Mouse (Mus musculus): Measurements from ENCODE around the gene Nek11. TPM values are rescaled to one million over a fixed set of nuclear protein-coding genes. Genes with fewer than 3 reads are reported as not detected.
"Not testable (repeated sequence)": the region's sequence is repeated elsewhere in the genome, so short reads cannot be mapped to it uniquely, and the experiment has no call there.

The Nek11 gene
- polyA plus RNA-seq, 1 experiment from 2014 or later = 5.3 TPM

GRCm38 (mm10) chr9:105139204-105139603 lies 256.1 kb downstream of the Nek11 start:
- Histone ChIP-seq H3K36me3 (ENCODE audit: control insufficient read depth, insufficient read depth, low read length) (no peaks in the 10 kb centered on the region), H3K27me3 (ENCODE audit: control insufficient read depth, insufficient read depth, low read depth, low read length) (no peaks in the 10 kb centered on the region), H3K9me3 (replicated peaks; ENCODE audit: control insufficient read depth, low read length, poor library complexity, severe bottlenecking) (no peaks in the 10 kb centered on the region), H3K4me3 (ENCODE audit: low read depth, low read length) (no peak overlapping the region), H3K27ac (ENCODE audit: low read length) (no peak overlapping the region), H3K4me2 (ENCODE audit: low read length) (no peak overlapping the region), H3K4me1 (ENCODE audit: control insufficient read depth, insufficient read depth, low read length) (no peaks in the 10 kb centered on the region), H3K9ac (ENCODE audit: low read depth, low read length) (no peak overlapping the region)
- no peak for ATAC-seq
- 91% methylated on average over 6 of the region's 6 CpGs for WGBS

- Histone ChIP-seq H3K27ac (ENCODE audit: low read length) (no peak overlapping the region), H3K9me3 (replicated peaks; ENCODE audit: control insufficient read depth, low read length, poor library complexity, severe bottlenecking) (no peaks in the 10 kb centered on the region), H3K9ac (ENCODE audit: low read depth, low read length) (no peak overlapping the region), H3K27me3 (ENCODE audit: control insufficient read depth, insufficient read depth, low read depth, low read length) (no peaks in the 10 kb centered on the region), H3K4me2 (ENCODE audit: low read length) (no peak overlapping the region), H3K4me3 (ENCODE audit: low read depth, low read length) (no peak overlapping the region), H3K36me3 (ENCODE audit: control insufficient read depth, insufficient read depth, low read length) (no peaks in the 10 kb centered on the region), H3K4me1 (ENCODE audit: control insufficient read depth, insufficient read depth, low read length) (0 out of 2 replicates have a peak, but pooled peaks cover 3% of the 10 kb centered on the region)
- ATAC-seq = no peak
- 38% methylated on average over 1 of the region's 1 CpGs for WGBS
Measured at GRCm38 (mm10) chr9:105136404-105136803, 258.9 kb downstream of the Nek11 start.

- Histone ChIP-seq H3K4me3 (ENCODE audit: low read depth, low read length) (no peak overlapping the region), H3K9me3 (replicated peaks; ENCODE audit: control insufficient read depth, low read length, poor library complexity, severe bottlenecking) (no peaks in the 10 kb centered on the region), H3K4me1 (ENCODE audit: control insufficient read depth, insufficient read depth, low read length) (peaks cover 16% of the 10 kb centered on the region), H3K9ac (ENCODE audit: low read depth, low read length) (no peak overlapping the region), H3K27ac (ENCODE audit: low read length) (no peak overlapping the region), H3K36me3 (ENCODE audit: control insufficient read depth, insufficient read depth, low read length) (no peaks in the 10 kb centered on the region), H3K27me3 (ENCODE audit: control insufficient read depth, insufficient read depth, low read depth, low read length) (no peaks in the 10 kb centered on the region), H3K4me2 (ENCODE audit: low read length) (no peak overlapping the region)
- whole genome bisulfite sequencing = 88% methylated on average over 5 of the region's 5 CpGs
- ATAC-seq = no peak
Measured at GRCm38 (mm10) chr9:105134536-105134935, 260.8 kb downstream of the Nek11 start.

GRCm38 (mm10) chr9:105132002-105132367 lies 263.3 kb downstream of the Nek11 start:
- peak overlapping the region; percentile 89 for H3K27ac ChIP-seq (ENCODE audit: low read length)
- peak overlapping the region; percentile 65 for H3K4me2 ChIP-seq (ENCODE audit: low read length)
- H3K4me1 ChIP-seq (ENCODE audit: control insufficient read depth, insufficient read depth, low read length) = peaks cover 21% of the 10 kb centered on the region
- H3K27me3 ChIP-seq (ENCODE audit: control insufficient read depth, insufficient read depth, low read depth, low read length) = no peaks in the 10 kb centered on the region
- H3K36me3 ChIP-seq (ENCODE audit: control insufficient read depth, insufficient read depth, low read length) = no peaks in the 10 kb centered on the region
- H3K9me3 ChIP-seq (replicated peaks; ENCODE audit: control insufficient read depth, low read length, poor library complexity, severe bottlenecking) = no peaks in the 10 kb centered on the region
- 26% methylated on average over 5 of the region's 5 CpGs for WGBS
- peak overlapping the region; percentile 80 for H3K4me3 ChIP-seq (ENCODE audit: low read depth, low read length)
- peak; percentile 46 for ATAC-seq
- peak overlapping the region; percentile 87 for H3K9ac ChIP-seq (ENCODE audit: low read depth, low read length)

- peak within 1 kb of the TSS; percentile 89 for H3K27ac ChIP-seq (ENCODE audit: low read length)
- peak within 1 kb of the TSS; percentile 65 for H3K4me2 ChIP-seq (ENCODE audit: low read length)
- H3K36me3 ChIP-seq (ENCODE audit: control insufficient read depth, insufficient read depth, low read length) = no peaks in the 10 kb centered on the region
- peaks cover 21% of the 10 kb centered on the region for H3K4me1 ChIP-seq (ENCODE audit: control insufficient read depth, insufficient read depth, low read length)
- no peaks in the 10 kb centered on the region for H3K27me3 ChIP-seq (ENCODE audit: control insufficient read depth, insufficient read depth, low read depth, low read length)
- peak within 1 kb of the TSS; percentile 87 for H3K9ac ChIP-seq (ENCODE audit: low read depth, low read length)
- under 1% methylated on average over 60 of the region's 60 CpGs for WGBS
- peak within 1 kb of the TSS; percentile 80 for H3K4me3 ChIP-seq (ENCODE audit: low read depth, low read length)
- peak; percentile 98 for ATAC-seq
- H3K9me3 ChIP-seq (replicated peaks; ENCODE audit: control insufficient read depth, low read length, poor library complexity, severe bottlenecking) = no peaks in the 10 kb centered on the region
Measured at GRCm38 (mm10) chr9:105131253-105132001, 263.9 kb downstream of the Nek11 start, which contains the start of gene Nudt16. TSS of gene Nudt16 (minus strand) at chr9:105131824.

- no peaks in the 10 kb centered on the region for H3K9me3 ChIP-seq (replicated peaks; ENCODE audit: control insufficient read depth, low read length, poor library complexity, severe bottlenecking)
- H3K4me1 ChIP-seq (ENCODE audit: control insufficient read depth, insufficient read depth, low read length) = peaks cover 21% of the 10 kb centered on the region
- H3K27me3 ChIP-seq (ENCODE audit: control insufficient read depth, insufficient read depth, low read depth, low read length) = no peaks in the 10 kb centered on the region
- 95% methylated on average over 8 of the region's 8 CpGs for WGBS
- H3K4me2 ChIP-seq (ENCODE audit: low read length) = peak overlapping the region; percentile 65
- no peak for ATAC-seq
- H3K36me3 ChIP-seq (ENCODE audit: control insufficient read depth, insufficient read depth, low read length) = no peaks in the 10 kb centered on the region
- no peak overlapping the region for H3K9ac ChIP-seq (ENCODE audit: low read depth, low read length)
- no peak overlapping the region for H3K4me3 ChIP-seq (ENCODE audit: low read depth, low read length)
- H3K27ac ChIP-seq (ENCODE audit: low read length) = no peak overlapping the region
Measured at GRCm38 (mm10) chr9:105130331-105130730, 265.0 kb downstream of the Nek11 start.

- H3K4me2 ChIP-seq (ENCODE audit: low read length); H3K9me3 ChIP-seq (replicated peaks; ENCODE audit: control insufficient read depth, low read length, poor library complexity, severe bottlenecking); H3K27ac ChIP-seq (ENCODE audit: low read length); H3K4me1 ChIP-seq (ENCODE audit: control insufficient read depth, insufficient read depth, low read length); H3K4me3 ChIP-seq (ENCODE audit: low read depth, low read length); H3K9ac ChIP-seq (ENCODE audit: low read depth, low read length); H3K27me3 ChIP-seq (ENCODE audit: control insufficient read depth, insufficient read depth, low read depth, low read length); H3K36me3 ChIP-seq (ENCODE audit: control insufficient read depth, insufficient read depth, low read length); ATAC-seq: not testable (repeated sequence)
- WGBS = 100% methylated on average over 2 of the region's 3 CpGs
Measured at GRCm38 (mm10) chr9:105125206-105125605, 270.1 kb downstream of the Nek11 start.

Other genes with a start within 250 kb of the Nek11 start
- 12.0 and 13.3 TPM in 2 replicates for gene Aste1, start 132 bp downstream of the Nek11 start, polyA plus RNA-seq (2015; fragmentation: Nextera tagmentation; extraction: Ambion mirVana)
- 108 and 136 TPM in 2 replicates for gene Atp2c1, start 131.8 kb upstream of the Nek11 start, polyA plus RNA-seq (2015; fragmentation: Nextera tagmentation; extraction: Ambion mirVana)
- gene Pik3r4, start 247.5 kb upstream of the Nek11 start, polyA plus RNA-seq (2015; fragmentation: Nextera tagmentation; extraction: Ambion mirVana) = 18.0 and 19.8 TPM in 2 replicates